Mouse (Mus musculus) neural tube, embryonic 14.5 days (tissue): ENCODE results near the gene Olfr1493-ps1. TPM values are rescaled to one million over a fixed set of nuclear protein-coding genes. Genes with fewer than 3 reads are reported as not detected.

Source experiments
- ATAC-seq: fragments of 200-750 bp; cut with Nextera tagmentation; 2 replicates; pipeline ENCODE4 v1.8.0; 2017; ENCODE audit warnings: low read depth, mild to moderate bottlenecking, moderate TSS enrichment, moderate library complexity
- H3K27ac ChIP-seq: fragments of 300-500 bp; sonication (generic); 2 replicates; pipeline ENCODE4 v1.5.1; 2014; ENCODE audit warnings: low read depth, mild to moderate bottlenecking, control low read depth, low read length, moderate library complexity, mixed read lengths
- H3K27me3 ChIP-seq: fragments of 300-500 bp; sonication (generic); 2 replicates; pipeline ENCODE4 v1.6.1; 2014; ENCODE audit warnings: low read length; ENCODE audit not compliant: control insufficient read depth, insufficient read depth
- H3K36me3 ChIP-seq: fragments of 300-500 bp; sonication (generic); 2 replicates; pipeline ENCODE4 v1.6.1; 2014; ENCODE audit warnings: low read length, mixed read lengths; ENCODE audit not compliant: control insufficient read depth, insufficient read depth
- H3K4me1 ChIP-seq: fragments of 300-500 bp; sonication (generic); 2 replicates; pipeline ENCODE4 v1.6.1; 2014; ENCODE audit warnings: low read length; ENCODE audit not compliant: control insufficient read depth, insufficient read depth
- H3K4me2 ChIP-seq: fragments of 300-500 bp; sonication (generic); 2 replicates; pipeline ENCODE4 v1.6.1; 2014; ENCODE audit warnings: mild to moderate bottlenecking, low read depth, low read length, control low read depth
- H3K4me3 ChIP-seq: fragments of 300-500 bp; sonication (generic); 2 replicates; pipeline ENCODE4 v1.5.1; 2014; ENCODE audit warnings: low read depth, low read length, control low read depth, mixed read lengths
- H3K9ac ChIP-seq: fragments of 300-500 bp; sonication (generic); replicated peaks from 2 replicates; pipeline ENCODE4 v1.6.1; 2014; ENCODE audit warnings: low read depth, mild to moderate bottlenecking, control low read depth, low read length, mixed read lengths
- H3K9me3 ChIP-seq: fragments of 300-500 bp; sonication (generic); 2 replicates; pipeline ENCODE4 v1.6.1; 2016; ENCODE audit warnings: low read length; ENCODE audit not compliant: control insufficient read depth
- WGBS: fragments of 180-500 bp; shearing (Covaris S2); extraction: QIAGEN DNeasy Blood & Tissue Kit; methylation state at CpG from one replicate; pipeline ENCODE4 v1.1.7; 2014; 5-methylcytosine and 5-hydroxymethylcytosine counted together
- polyA plus RNA-seq: library from polyadenylated mRNA; unstranded; fragments of >200 nt; fragmentation: Nextera tagmentation; extraction: Ambion mirVana; gene quantifications from 2 replicates; pipeline ENCODE4 v1.2.1, GENCODE M21; 2014

Olfr1493-ps1 gene
- polyA plus RNA-seq: not detected in 2 replicates

DNA sequence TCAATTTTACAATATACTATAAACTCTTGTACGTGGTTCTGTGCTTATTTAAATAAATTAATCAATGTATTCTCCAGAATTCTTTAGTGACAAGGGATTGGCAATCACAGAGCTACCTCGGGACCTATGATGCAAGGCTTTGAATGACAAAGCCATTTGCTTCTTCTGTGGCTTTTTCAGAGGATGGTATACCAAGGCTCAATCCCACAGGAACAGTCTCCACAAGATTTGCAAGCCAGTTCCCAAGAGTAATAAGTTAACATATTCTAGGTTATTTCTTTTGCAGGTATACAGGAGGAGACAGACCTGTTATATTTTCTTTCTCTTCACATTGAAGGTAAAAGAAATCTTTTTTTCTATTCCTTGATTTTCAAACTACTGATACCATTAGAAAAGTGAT lies at the start of gene Olfr1493-ps1:
Gene Olfr1493-ps1 (plus strand): TSS at position 301 of the 400 bp plus-strand sequence.
- 54% methylated on average over 2 of the region's 2 CpGs for WGBS
- no peak for ATAC-seq

GRCm38 (mm10) chr19:13696968-13697367 lies 26.1 kb upstream of the Olfr1493-ps1 start, which contains the start of gene Olfr1491:
Gene Olfr1491 (plus strand): TSS chr19:13697268.
- Histone ChIP-seq H3K4me3 (no peak within 1 kb of the TSS), H3K36me3 (no peaks in the 10 kb centered on the region), H3K4me2 (no peak within 1 kb of the TSS), H3K27ac (no peak within 1 kb of the TSS), H3K27me3 (no peaks in the 10 kb centered on the region), H3K9ac (no peak within 1 kb of the TSS), H3K4me1 (no peaks in the 10 kb centered on the region), H3K9me3 (no peaks in the 10 kb centered on the region)
- WGBS: 82% methylated on average over 3 of the region's 3 CpGs
- no peak for ATAC-seq

More for the DNA sequence above, at the start of gene Olfr1493-ps1:
- no peak within 1 kb of the TSS for H3K4me2 ChIP-seq
- no peaks in the 10 kb centered on the region for H3K36me3 ChIP-seq
- H3K27me3 ChIP-seq: no peaks in the 10 kb centered on the region
- H3K9ac ChIP-seq: no peak within 1 kb of the TSS
- no peak within 1 kb of the TSS for H3K27ac ChIP-seq
- no peak within 1 kb of the TSS for H3K4me3 ChIP-seq
- no peaks in the 10 kb centered on the region; the same call in 1 of the 2 replicates for H3K9me3 ChIP-seq
- H3K4me1 ChIP-seq: no peaks in the 10 kb centered on the region

GRCm38 (mm10) chr19:13739428-13739827 lies 16.4 kb downstream of the Olfr1493-ps1 start, which contains the start of gene Olfr1494:
Gene Olfr1494 (plus strand): TSS chr19:13739728.
- WGBS: 95% methylated on average over 4 of the region's 4 CpGs
- no peak within 1 kb of the TSS for H3K27ac ChIP-seq

GRCm38 (mm10) chr19:13749366-13749765 lies 26.3 kb downstream of the Olfr1493-ps1 start:
- Histone ChIP-seq H3K4me3 (no peak overlapping the region), H3K4me1 (no peaks in the 10 kb centered on the region), H3K9ac (no peak overlapping the region), H3K4me2 (no peak overlapping the region), H3K9me3 (no peaks in the 10 kb centered on the region), H3K27me3 (no peaks in the 10 kb centered on the region), H3K36me3 (no peaks in the 10 kb centered on the region), H3K27ac (no peak overlapping the region)
- ATAC-seq: no peak
- WGBS: 88% methylated on average over 1 of the region's 1 CpGs

More at GRCm38 (mm10) chr19:13739428-13739827, 16.4 kb downstream of the Olfr1493-ps1 start, which contains the start of gene Olfr1494:
- Histone ChIP-seq H3K4me1 (no peaks in the 10 kb centered on the region), H3K4me2 (no peak within 1 kb of the TSS), H3K36me3 (no peaks in the 10 kb centered on the region), H3K27me3 (no peaks in the 10 kb centered on the region), H3K9me3 (no peaks in the 10 kb centered on the region), H3K9ac (no peak within 1 kb of the TSS), H3K4me3 (no peak within 1 kb of the TSS)
- no peak for ATAC-seq

DNA sequence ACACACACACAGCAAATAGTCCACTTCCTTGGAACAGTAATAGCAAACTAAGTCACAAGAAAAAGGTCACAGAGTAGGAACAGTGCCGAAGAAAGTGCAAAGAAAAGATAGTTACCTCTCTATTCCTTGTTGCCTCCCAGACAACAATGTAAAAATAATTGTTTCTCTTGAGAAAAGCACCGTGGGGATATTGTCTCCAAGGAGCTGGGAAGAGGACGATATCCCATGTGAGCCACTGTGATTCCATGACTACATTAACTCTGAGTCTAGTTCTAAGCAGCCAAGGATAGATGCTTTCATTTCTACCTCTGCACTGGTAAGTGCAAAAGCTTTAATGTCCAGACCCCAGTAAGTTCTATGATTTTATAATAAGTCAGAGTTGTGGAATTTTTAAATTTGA lies 41.2 kb downstream of the Olfr1493-ps1 start, which contains the start of gene Olfr1495:
Gene Olfr1495 (plus strand): TSS at position 301 of the 400 bp plus-strand sequence.
- H3K9me3 ChIP-seq: no peaks in the 10 kb centered on the region
- H3K27me3 ChIP-seq: no peaks in the 10 kb centered on the region
- H3K4me3 ChIP-seq: no peak within 1 kb of the TSS
- no peak within 1 kb of the TSS for H3K9ac ChIP-seq
- no peaks in the 10 kb centered on the region for H3K4me1 ChIP-seq
- H3K27ac ChIP-seq: no peak within 1 kb of the TSS
- WGBS: 86% methylated on average over 3 of the region's 3 CpGs
- no peaks in the 10 kb centered on the region for H3K36me3 ChIP-seq
- no peak for ATAC-seq
- H3K4me2 ChIP-seq: no peak within 1 kb of the TSS

GRCm38 (mm10) chr19:13768565-13769276 lies 45.6 kb downstream of the Olfr1493-ps1 start:
- ATAC-seq: no peak
- Histone ChIP-seq H3K9ac (no peak overlapping the region), H3K4me2 (no peak overlapping the region), H3K4me3 (no peak overlapping the region), H3K27ac (no peak overlapping the region), H3K36me3 (no peaks in the 10 kb centered on the region), H3K4me1 (no peaks in the 10 kb centered on the region), H3K9me3 (no peaks in the 10 kb centered on the region), H3K27me3 (no peaks in the 10 kb centered on the region)
- 89% methylated on average over 9 of the region's 9 CpGs for WGBS

DNA sequence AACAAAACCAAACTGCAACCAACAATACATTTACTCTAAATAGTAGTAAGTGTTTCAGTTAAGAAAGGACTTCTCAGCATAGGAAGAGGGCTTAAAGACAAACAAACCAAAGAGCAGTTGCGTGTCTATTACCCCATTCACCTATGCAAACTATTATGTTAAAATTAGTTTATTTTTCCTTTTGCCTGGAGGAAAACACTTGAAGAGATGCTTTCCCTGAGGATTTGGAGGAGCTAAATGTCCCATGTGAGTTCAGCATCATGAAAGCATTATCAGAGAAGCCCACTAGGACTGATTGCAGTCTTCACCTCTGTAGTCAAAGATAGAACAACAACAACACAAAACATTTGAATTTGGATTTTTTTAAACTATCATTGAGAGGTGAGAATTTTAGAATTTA lies 54.5 kb downstream of the Olfr1493-ps1 start, which contains the start of gene Olfr1496:
Gene Olfr1496 (plus strand): TSS at position 301 of the 400 bp plus-strand sequence.
- Histone ChIP-seq H3K4me2 (no peak within 1 kb of the TSS), H3K9me3 (no peaks in the 10 kb centered on the region), H3K27ac (no peak within 1 kb of the TSS), H3K4me3 (no peak within 1 kb of the TSS), H3K4me1 (no peaks in the 10 kb centered on the region), H3K9ac (no peak within 1 kb of the TSS), H3K27me3 (no peaks in the 10 kb centered on the region), H3K36me3 (no peaks in the 10 kb centered on the region)
- no peak for ATAC-seq
- WGBS: 85% methylated on average over 1 of the region's 1 CpGs

Other genes starting within 250 kb of the Olfr1493-ps1 start
- not detected in 2 replicates for gene Olfr1475, start 243.1 kb upstream of the Olfr1493-ps1 start, polyA plus RNA-seq
- gene Olfr1477, start 222.7 kb upstream of the Olfr1493-ps1 start, polyA plus RNA-seq: not detected in 2 replicates
- not detected in 2 replicates for gene Olfr1480, start 195.4 kb upstream of the Olfr1493-ps1 start, polyA plus RNA-seq
- not detected in 2 replicates for gene Olfr1484, start 139.8 kb upstream of the Olfr1493-ps1 start, polyA plus RNA-seq
- not detected in 2 replicates for gene Olfr1487, start 105.9 kb upstream of the Olfr1493-ps1 start, polyA plus RNA-seq
- gene Olfr1489, start 91.7 kb upstream of the Olfr1493-ps1 start, polyA plus RNA-seq: not detected in 2 replicates
- gene Olfr1490, start 72.2 kb upstream of the Olfr1493-ps1 start, polyA plus RNA-seq: not detected in 2 replicates
- gene Olfr1491, start 26.0 kb upstream of the Olfr1493-ps1 start, polyA plus RNA-seq: not detected in 2 replicates
- gene Olfr1494, start 16.4 kb downstream of the Olfr1493-ps1 start, polyA plus RNA-seq: not detected in 2 replicates
- gene Olfr1495, start 41.3 kb downstream of the Olfr1493-ps1 start, polyA plus RNA-seq: not detected in 2 replicates
- gene Olfr1496, start 54.6 kb downstream of the Olfr1493-ps1 start, polyA plus RNA-seq: not detected in 2 replicates
- gene Olfr1497, start 74.9 kb downstream of the Olfr1493-ps1 start, polyA plus RNA-seq: not detected in 2 replicates
- gene Olfr1499, start 96.2 kb downstream of the Olfr1493-ps1 start, polyA plus RNA-seq: not detected in 2 replicates
- not detected in 2 replicates for gene Olfr1500, start 107.2 kb downstream of the Olfr1493-ps1 start, polyA plus RNA-seq
- not detected in 2 replicates for gene Olfr1501, start 127.4 kb downstream of the Olfr1493-ps1 start, polyA plus RNA-seq
- not detected in 2 replicates for gene Olfr1502, start 138.5 kb downstream of the Olfr1493-ps1 start, polyA plus RNA-seq
- gene Olfr1504, start 174.7 kb downstream of the Olfr1493-ps1 start, polyA plus RNA-seq: not detected in 2 replicates
- gene Olfr1505, start 190.3 kb downstream of the Olfr1493-ps1 start, polyA plus RNA-seq: not detected in 2 replicates